Mouse (Mus musculus): ENCODE results near the gene Esrra. TPM values are rescaled to one million over a fixed set of nuclear protein-coding genes. Genes with fewer than 3 reads are reported as not detected.

Esrra gene
- polyA plus RNA-seq (2017; shearing (Covaris generic)), result 10 to 100 TPM; 23.4 to 32.9 TPM

GRCm38 (mm10) chr19:6921647-6922567 lies at the start of gene Esrra:
Gene Esrra, minus strand, starts transcription at chr19:6921813.

GRCm38 (mm10) chr19:6942249-6942691 lies 20.7 kb upstream of the Esrra start, which contains the start of gene Gpr137:
Gene Gpr137, minus strand, starts transcription at chr19:6942480.

GRCm38 (mm10) chr19:6941372-6942248 lies 20.0 kb upstream of the Esrra start, which contains the start of gene Bad:
Gene Bad, plus strand, starts transcription at chr19:6941861.

GRCm38 (mm10) chr19:6934195-6934977 lies 12.8 kb upstream of the Esrra start, which contains the start of gene Kcnk4:
Gene Kcnk4, minus strand, starts transcription at chr19:6934515.

GRCm38 (mm10) chr19:6925307-6925573 lies 3.6 kb upstream of the Esrra start, which contains the start of gene Catsperz:
Gene Catsperz, minus strand, starts transcription at chr19:6925380.

GRCm38 (mm10) chr19:6909507-6910289 lies 11.9 kb downstream of the Esrra start, which contains the start of the genes Trmt112 and Prdx5:
Gene Trmt112, plus strand, starts transcription at chr19:6909698.
Gene Prdx5, minus strand, starts transcription at chr19:6910106.

Other genes with a start within 250 kb of the Esrra start
- 10 to 100 TPM; 32.1 to 47.3 TPM for gene Rps6ka4, start 81.2 kb downstream of the Esrra start, polyA plus RNA-seq (2017; shearing (Covaris generic))
- gene Ccdc88b, start 63.6 kb downstream of the Esrra start, polyA plus RNA-seq (2017; shearing (Covaris generic)), result 10 to 100 TPM; 30.5 to 40.5 TPM
- gene Trmt112, start 12.1 kb downstream of the Esrra start, polyA plus RNA-seq (2017; shearing (Covaris generic)), result 100 to 1,000 TPM; 129 to 191 TPM
- gene Prdx5, start 11.7 kb downstream of the Esrra start, polyA plus RNA-seq (2017; shearing (Covaris generic)), result 100 to 1,000 TPM; 217 to 252 TPM
- under 1 TPM in 1 of 2 experiments, not detected in 1; 0.33 TPM for gene Catsperz, start 3.6 kb upstream of the Esrra start, polyA plus RNA-seq (2017; shearing (Covaris generic))
- gene Kcnk4, start 12.7 kb upstream of the Esrra start, polyA plus RNA-seq (2017; shearing (Covaris generic)), result under 1 TPM in 1 of 2 experiments, not detected in 1; 0.69 TPM
- gene Bad, start 20.0 kb upstream of the Esrra start, polyA plus RNA-seq (2017; shearing (Covaris generic)), result 10 to 100 TPM; 42.6 to 47.0 TPM
- 10 to 100 TPM in 1 of 2 experiments, 1 to 10 TPM in 1; 9.9 to 16.8 TPM for gene Gpr137, start 20.7 kb upstream of the Esrra start, polyA plus RNA-seq (2017; shearing (Covaris generic))
- gene Ppp1r14b, start 53.2 kb upstream of the Esrra start, polyA plus RNA-seq (2017; shearing (Covaris generic)), result 100 to 1,000 TPM; 131 to 187 TPM
- 10 to 100 TPM; 13.2 to 40.9 TPM for gene Plcb3, start 54.7 kb upstream of the Esrra start, polyA plus RNA-seq (2017; shearing (Covaris generic))
- 10 to 100 TPM; 38.9 to 52.9 TPM for gene Fkbp2, start 58.7 kb upstream of the Esrra start, polyA plus RNA-seq (2017; shearing (Covaris generic))
- 1 to 10 TPM; 6.6 to 6.7 TPM for gene Vegfb, start 65.8 kb upstream of the Esrra start, polyA plus RNA-seq (2017; shearing (Covaris generic))
- 10 to 100 TPM; 39.0 to 42.5 TPM for gene Dnajc4, start 70.8 kb upstream of the Esrra start, polyA plus RNA-seq (2017; shearing (Covaris generic))
- 10 to 100 TPM; 22.2 to 30.1 TPM for gene Nudt22, start 74.3 kb upstream of the Esrra start, polyA plus RNA-seq (2017; shearing (Covaris generic))
- gene Trpt1, start 74.3 kb upstream of the Esrra start, polyA plus RNA-seq (2017; shearing (Covaris generic)), result 1 to 10 TPM; 5.4 to 5.7 TPM
- 100 to 1,000 TPM; 317 to 350 TPM for gene Fermt3, start 97.7 kb upstream of the Esrra start, polyA plus RNA-seq (2017; shearing (Covaris generic))
- gene Stip1, start 118.2 kb upstream of the Esrra start, polyA plus RNA-seq (2017; shearing (Covaris generic)), result 100 to 1,000 TPM; 136 to 151 TPM
- gene Macrod1, start 135.0 kb upstream of the Esrra start, polyA plus RNA-seq (2017; shearing (Covaris generic)), result 10 to 100 TPM in 1 of 2 experiments, 1 to 10 TPM in 1; 9.7 to 21.0 TPM
- not detected for gene Flrt1, start 183.9 kb upstream of the Esrra start, polyA plus RNA-seq (2017; shearing (Covaris generic))

Measured in activated CD4-positive, CD25-positive, alpha-beta regulatory T cell (primary cell).